In genomic region chr14:95775737-95776136, GRCm38 (mm10) we compare ENCODE assay signal across 16 mouse cellular contexts.
"Had no signal": no experiment of that assay in that cellular context is flagged by ENCODE, and none has a peak within 500 bp of the region (broad histone marks: within the 10 kb centered on the region; RNA-seq: fewer than 3 reads in every experiment).

No protein-coding gene starts in this region.

- H3K9ac ChIP-seq: kidney, embryonic 15.5 days; limb, embryonic 13.5 days; liver, embryonic 14.5 days; midbrain, embryonic 12.5 days; neural tube, embryonic 13.5 days had no signal

- DNase-seq: kidney, postnatal 14 days; left cerebral cortex, postnatal 4 days; lung, adult 18-20 months; lung, postnatal 4 days; right cerebral cortex, adult 18-20 months; right cerebral cortex, postnatal 4 days; spleen, adult 18-20 months; thymus, adult 18-20 months; thymus, postnatal 14 days had no signal

- H3K9me3 ChIP-seq: kidney, embryonic 15.5 days; limb, embryonic 13.5 days; midbrain, embryonic 12.5 days; neural tube, embryonic 13.5 days had no signal

- H3K4me3 ChIP-seq: kidney, embryonic 15.5 days; limb, embryonic 13.5 days; midbrain, embryonic 12.5 days; neural tube, embryonic 13.5 days had no signal

- H3K27me3 ChIP-seq: kidney, embryonic 15.5 days; limb, embryonic 13.5 days; midbrain, embryonic 12.5 days; neural tube, embryonic 13.5 days had no signal

- H3K27ac ChIP-seq: kidney, embryonic 15.5 days; limb, embryonic 13.5 days; liver, embryonic 14.5 days; midbrain, embryonic 12.5 days; neural tube, embryonic 13.5 days had no signal

- H3K36me3 ChIP-seq: kidney, embryonic 15.5 days; limb, embryonic 13.5 days; midbrain, embryonic 12.5 days; neural tube, embryonic 13.5 days had no signal

- ATAC-seq: lung, postnatal 0 days; midbrain, embryonic 16.5 days had no signal

- H3K4me1 ChIP-seq: kidney, embryonic 15.5 days; limb, embryonic 13.5 days; midbrain, embryonic 12.5 days; neural tube, embryonic 13.5 days had no signal

- H3K4me2 ChIP-seq: kidney, embryonic 15.5 days; limb, embryonic 13.5 days; midbrain, embryonic 12.5 days; neural tube, embryonic 13.5 days had no signal
